Mouse (Mus musculus): ENCODE measurements around the gene Cadm4. TPM values are rescaled to one million over a fixed set of nuclear protein-coding genes. Genes with fewer than 3 reads are reported as not detected.

Gene Cadm4
- total RNA-seq (2017), result not detected in 3 replicates

DNA sequence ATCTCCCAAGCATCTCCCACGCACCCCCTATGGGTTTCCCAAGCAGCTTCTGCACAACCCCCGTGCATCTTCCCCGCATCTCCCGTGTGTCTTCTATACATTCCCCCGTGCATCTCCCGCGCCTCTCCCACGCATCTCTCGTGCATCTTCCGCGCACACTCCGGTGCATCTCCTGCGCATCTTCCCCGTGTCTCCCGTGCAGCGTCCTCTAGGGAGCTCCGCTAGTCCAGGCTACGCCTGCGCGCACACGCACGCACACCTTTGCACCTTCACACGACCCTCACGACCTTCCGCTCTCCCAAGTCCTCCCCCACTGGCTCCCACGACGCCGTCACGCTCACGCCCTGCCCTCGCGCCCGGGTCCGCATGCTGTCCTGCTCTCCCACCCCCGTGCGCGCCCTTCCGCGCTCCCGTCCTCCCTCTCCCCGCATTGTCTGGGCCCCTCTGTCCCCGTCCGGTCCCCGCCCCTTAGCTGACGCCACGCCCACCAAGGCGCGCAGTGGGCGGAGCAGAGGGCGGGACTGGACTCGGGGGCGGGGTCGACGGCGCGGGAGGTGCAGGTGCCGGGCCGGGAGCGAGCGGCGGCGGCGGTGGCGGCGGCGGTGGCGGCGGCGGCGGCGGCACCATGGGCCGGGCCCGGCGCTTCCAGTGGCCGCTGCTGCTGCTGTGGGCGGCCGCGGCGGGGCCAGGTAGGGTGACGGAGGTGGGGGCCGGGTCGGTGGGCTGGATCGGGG is at the start of gene Cadm4:
Gene Cadm4, plus strand, starts transcription at position 550 of the 734 bp plus-strand sequence.
- no peak for ATAC-seq (replicated peaks; ENCODE audit: insufficient number of reproducible peaks, low FRiP score, low TSS enrichment, poor library complexity, severe bottlenecking)

- ATAC-seq (replicated peaks; ENCODE audit: insufficient number of reproducible peaks, low FRiP score, low TSS enrichment, poor library complexity, severe bottlenecking), result no peak
Measured at GRCm38 (mm10) chr7:24435305-24435704, 46.5 kb upstream of the Cadm4 start.

GRCm38 (mm10) chr7:24437981-24438380 is 43.8 kb upstream of the Cadm4 start:
- no peak for ATAC-seq (replicated peaks; ENCODE audit: insufficient number of reproducible peaks, low FRiP score, low TSS enrichment, poor library complexity, severe bottlenecking)

DNA sequence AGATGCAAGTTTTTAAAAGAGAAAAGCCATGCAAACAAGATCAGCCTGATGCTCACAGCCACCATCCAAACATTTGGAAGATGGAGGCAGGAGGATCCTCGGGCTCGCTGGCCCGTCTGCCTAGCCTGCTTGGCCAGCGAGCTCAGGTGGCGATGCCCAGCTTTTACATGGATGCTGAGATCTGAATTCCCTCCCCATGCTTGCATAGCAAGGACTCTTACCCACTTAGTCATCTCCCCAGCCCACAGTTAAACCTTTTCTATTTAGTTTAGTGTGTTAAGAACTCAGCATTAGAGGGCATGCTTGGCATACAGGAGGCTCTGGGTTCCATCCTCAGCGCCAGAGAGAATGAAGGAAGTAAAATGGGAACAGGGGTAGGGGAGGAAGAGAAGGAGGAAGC is 42.6 kb upstream of the Cadm4 start:
- ATAC-seq (replicated peaks; ENCODE audit: insufficient number of reproducible peaks, low FRiP score, low TSS enrichment, poor library complexity, severe bottlenecking), result no peak

GRCm38 (mm10) chr7:24439891-24440290 is 41.9 kb upstream of the Cadm4 start:
- no peak for ATAC-seq (replicated peaks; ENCODE audit: insufficient number of reproducible peaks, low FRiP score, low TSS enrichment, poor library complexity, severe bottlenecking)

DNA sequence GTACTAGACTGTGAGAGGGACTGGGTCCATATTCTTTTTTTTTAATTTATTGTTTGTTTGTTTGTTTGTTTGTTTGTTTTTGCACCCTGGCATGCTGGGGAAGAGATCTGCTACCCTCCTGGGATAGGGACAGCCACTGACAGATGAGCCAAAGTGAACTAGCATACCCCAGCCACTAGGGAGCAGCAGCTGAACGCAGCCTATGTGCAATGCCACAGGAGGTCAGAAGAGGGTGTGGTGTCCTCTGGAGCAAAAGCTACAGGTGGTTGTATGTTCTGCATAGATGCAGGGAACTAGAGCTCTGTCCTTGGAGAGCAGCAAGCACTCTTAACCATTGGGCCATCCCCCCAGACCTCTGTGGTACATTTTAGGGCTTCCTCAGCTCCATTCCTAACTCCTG is 40.0 kb upstream of the Cadm4 start:
- peak; percentile 71 for ATAC-seq (replicated peaks; ENCODE audit: insufficient number of reproducible peaks, low FRiP score, low TSS enrichment, poor library complexity, severe bottlenecking)

DNA sequence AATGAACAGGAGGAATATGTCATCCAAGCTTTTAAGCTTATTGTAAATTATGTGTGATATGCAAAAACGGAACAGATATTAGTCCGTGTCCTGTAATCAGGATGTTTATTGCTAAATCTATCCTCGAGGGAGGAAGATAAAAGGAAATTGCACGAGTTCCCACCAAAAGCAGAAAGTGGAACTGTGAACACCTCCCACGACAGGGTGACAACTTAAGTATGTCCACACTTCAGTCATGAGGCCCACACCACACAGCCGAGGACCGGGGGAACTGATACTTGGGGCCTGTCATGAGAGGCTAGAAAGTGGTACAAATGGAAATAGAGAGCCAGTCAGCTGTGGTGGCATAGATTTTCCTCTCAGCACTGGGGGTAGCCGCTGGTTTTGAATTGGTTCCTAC is 39.5 kb upstream of the Cadm4 start:
- ATAC-seq (replicated peaks; ENCODE audit: insufficient number of reproducible peaks, low FRiP score, low TSS enrichment, poor library complexity, severe bottlenecking), result peak; percentile 71

DNA sequence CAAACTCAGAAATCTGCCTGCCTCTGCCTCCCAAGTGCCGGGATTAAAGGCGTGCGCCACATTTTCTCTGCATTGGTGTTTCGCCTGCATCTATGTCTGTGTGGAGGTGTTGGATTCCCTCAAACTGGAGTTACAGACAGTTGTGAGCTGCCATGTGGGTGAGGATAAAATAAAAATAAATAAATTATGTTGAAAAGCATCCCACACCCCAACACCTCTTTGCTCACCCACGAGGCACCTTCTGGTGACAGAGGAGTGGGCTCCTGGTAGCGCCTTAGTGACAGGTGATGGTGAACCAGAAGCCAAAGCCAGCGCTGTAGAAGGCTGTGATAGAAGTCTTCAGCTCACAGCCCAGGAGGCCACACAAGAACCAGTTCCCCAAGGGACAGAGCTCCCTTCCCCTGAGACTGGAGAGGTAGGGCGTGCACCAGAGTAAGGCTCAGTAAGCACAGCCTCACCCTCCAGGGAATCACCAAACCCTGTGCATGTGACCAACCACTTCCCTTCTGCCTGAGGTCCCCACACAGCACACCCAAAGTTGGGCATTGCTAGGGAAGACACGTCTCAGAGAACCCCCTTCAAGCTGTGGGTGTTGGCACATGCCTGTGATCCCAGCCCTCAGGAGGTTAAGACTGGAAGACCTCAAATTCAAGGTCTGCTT is 36.4 kb upstream of the Cadm4 start:
- ATAC-seq (replicated peaks; ENCODE audit: insufficient number of reproducible peaks, low FRiP score, low TSS enrichment, poor library complexity, severe bottlenecking), result peak; percentile 83

DNA sequence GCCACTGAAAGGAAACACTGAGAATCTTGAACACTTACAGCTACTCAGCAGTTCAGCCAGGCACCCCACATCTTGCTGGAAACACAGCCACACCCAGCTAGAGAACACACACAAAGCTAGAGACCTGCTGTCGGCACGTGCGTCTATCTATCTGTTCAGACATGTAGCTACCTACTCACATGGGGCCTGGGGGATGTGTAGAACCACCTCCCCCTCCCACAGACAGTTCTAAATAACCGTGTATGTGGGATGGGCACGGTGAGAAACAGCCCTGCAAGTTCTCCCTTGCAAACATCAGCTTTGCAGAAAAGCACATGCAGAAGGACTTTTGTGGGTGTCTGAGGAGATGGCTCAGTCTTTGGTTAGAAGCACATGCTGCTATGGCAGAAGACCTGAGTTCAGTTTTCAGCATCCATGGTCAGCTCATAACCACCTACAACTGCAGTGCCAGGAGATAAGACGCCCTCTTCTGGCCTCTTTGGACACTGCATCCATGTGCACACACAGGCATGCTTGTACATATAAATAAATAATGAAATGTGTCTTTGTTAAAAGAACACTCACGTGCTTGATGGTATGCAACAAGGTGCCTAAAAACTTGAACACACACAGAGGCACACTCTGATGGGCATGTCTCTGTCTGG is 35.0 kb upstream of the Cadm4 start:
- no peak for ATAC-seq (replicated peaks; ENCODE audit: insufficient number of reproducible peaks, low FRiP score, low TSS enrichment, poor library complexity, severe bottlenecking)

GRCm38 (mm10) chr7:24448782-24449517 is 32.9 kb upstream of the Cadm4 start:
- no peak for ATAC-seq (replicated peaks; ENCODE audit: insufficient number of reproducible peaks, low FRiP score, low TSS enrichment, poor library complexity, severe bottlenecking)

DNA sequence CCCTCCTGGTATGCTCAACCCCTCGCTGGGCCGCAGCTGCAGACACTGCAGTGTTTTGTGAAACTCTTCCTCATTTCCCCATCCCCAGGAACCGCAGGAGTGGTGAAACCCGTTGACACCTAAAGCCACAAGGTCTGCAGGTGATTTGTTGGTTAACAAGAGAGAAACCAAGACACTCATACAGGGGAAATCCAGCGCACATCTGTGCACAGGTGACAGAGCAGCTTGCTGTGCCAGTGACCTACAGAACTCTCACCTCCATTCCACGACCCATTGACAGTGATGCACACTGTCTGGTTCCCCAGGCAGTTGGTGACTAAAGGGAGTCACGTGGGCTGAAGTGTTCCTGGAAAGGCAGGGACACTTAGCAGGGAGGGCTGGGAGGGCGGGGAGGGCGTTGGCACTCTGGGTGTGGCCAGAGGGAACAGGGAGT is 31.2 kb upstream of the Cadm4 start:
- peak; percentile 14; the same call in 1 of the 2 replicates for ATAC-seq (replicated peaks; ENCODE audit: insufficient number of reproducible peaks, low FRiP score, low TSS enrichment, poor library complexity, severe bottlenecking)

DNA sequence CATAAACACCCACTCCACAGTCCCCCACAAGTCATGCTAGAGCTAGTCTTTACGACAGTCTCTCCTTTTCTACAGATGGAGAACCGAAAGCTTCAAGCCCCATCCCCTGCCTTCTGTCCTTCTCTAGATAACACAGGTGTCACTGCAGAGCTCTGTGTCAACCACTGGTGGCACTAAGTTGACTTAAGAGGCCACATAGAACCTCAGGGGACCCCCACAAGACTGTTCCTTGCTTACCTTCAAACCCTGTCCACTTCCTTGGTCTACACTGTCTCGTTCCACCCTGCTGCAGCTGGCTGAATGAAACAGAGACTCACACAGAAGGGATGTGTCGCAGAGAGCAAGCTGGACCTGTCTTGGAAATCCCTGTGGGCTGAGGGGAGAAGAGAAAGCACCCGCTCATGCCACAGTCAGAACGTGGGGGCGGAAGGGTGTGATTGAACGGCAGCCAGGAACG is 29.9 kb upstream of the Cadm4 start, which contains the start of gene Irgc1:
Gene Irgc1, minus strand, starts transcription at position 443 of the 457 bp plus-strand sequence.
- ATAC-seq (replicated peaks; ENCODE audit: insufficient number of reproducible peaks, low FRiP score, low TSS enrichment, poor library complexity, severe bottlenecking), result peak; percentile 30

GRCm38 (mm10) chr7:24454199-24454598 is 27.6 kb upstream of the Cadm4 start:
- ATAC-seq (replicated peaks; ENCODE audit: insufficient number of reproducible peaks, low FRiP score, low TSS enrichment, poor library complexity, severe bottlenecking), result no peak

DNA sequence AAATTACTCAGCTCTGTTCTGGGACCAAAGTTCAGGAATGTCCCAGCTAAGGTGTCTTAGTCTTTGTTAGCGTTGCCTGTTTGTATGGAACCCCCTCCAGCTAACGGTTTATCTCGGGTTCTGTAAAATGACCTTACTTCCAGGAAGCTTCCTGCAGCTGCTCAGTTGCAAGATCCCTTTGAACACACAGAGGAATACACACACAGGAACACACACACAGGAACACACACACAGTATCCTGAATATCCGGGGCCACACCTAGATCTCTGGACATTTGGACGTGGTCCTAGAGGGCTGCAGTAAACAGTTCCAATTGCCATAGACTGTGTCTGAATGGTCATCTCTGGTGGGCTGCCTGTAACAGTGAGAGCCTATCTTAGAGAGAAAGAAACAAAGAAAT is 26.1 kb upstream of the Cadm4 start:
- ATAC-seq (replicated peaks; ENCODE audit: insufficient number of reproducible peaks, low FRiP score, low TSS enrichment, poor library complexity, severe bottlenecking), result no peak

GRCm38 (mm10) chr7:24457726-24458370 is 24.0 kb upstream of the Cadm4 start:
- peak; percentile 37 for ATAC-seq (replicated peaks; ENCODE audit: insufficient number of reproducible peaks, low FRiP score, low TSS enrichment, poor library complexity, severe bottlenecking)

- ATAC-seq (replicated peaks; ENCODE audit: insufficient number of reproducible peaks, low FRiP score, low TSS enrichment, poor library complexity, severe bottlenecking), result no peak
Measured at GRCm38 (mm10) chr7:24459440-24459839, 22.4 kb upstream of the Cadm4 start.

- ATAC-seq (replicated peaks; ENCODE audit: insufficient number of reproducible peaks, low FRiP score, low TSS enrichment, poor library complexity, severe bottlenecking), result peak; percentile 74
Measured at GRCm38 (mm10) chr7:24459843-24460242, 22.0 kb upstream of the Cadm4 start.

GRCm38 (mm10) chr7:24461376-24462051 is 20.3 kb upstream of the Cadm4 start:
- no peak for ATAC-seq (replicated peaks; ENCODE audit: insufficient number of reproducible peaks, low FRiP score, low TSS enrichment, poor library complexity, severe bottlenecking)
